In genomic region chr15:10242250-10242649, GRCm38 (mm10) we compare ENCODE assay signal across 21 mouse cellular contexts.
DNase-seq lines count a peak whose midpoint lies in the region; TF ChIP-seq lines count a peak whose summit lies in the region.
"Had no signal": no experiment of that assay in that cellular context is flagged by ENCODE, and none has a peak within 500 bp of the region (broad histone marks: within the 10 kb centered on the region; RNA-seq: fewer than 3 reads in every experiment).

No protein-coding gene starts in this region.

- no peak for TF ChIP-seq POLR2A in liver, adult 2 months (IDR thresholded peaks at IDR 0.05; ENCODE audit: extremely low read depth, insufficient read depth, low read length)

- no peak for TF ChIP-seq CTCF in liver, adult 2 months (IDR thresholded peaks at IDR 0.05; ENCODE audit: low read depth, low read length)

- peak; percentile 41 for DNase-seq in heart, adult 11 months
- no peak for DNase-seq in heart, adult 18-20 months
- DNase-seq in liver, adult 2 months (ENCODE audit: extremely low read depth, low read depth, low spot score) = peak; percentile 70
- DNase-seq in liver = no peak
- DNase-seq in adipocyte (ENCODE audit: low spot score) = peak; percentile 45
- peak; percentile 18 for DNase-seq in skeletal muscle tissue, adult 2 months (ENCODE audit: low read depth, low spot score)
- DNase-seq in adrenal gland, postnatal 4 days (ENCODE audit: low spot score in 2 of 2) = no peak
- DNase-seq in kidney, adult 11 months = no peak
- DNase-seq: adrenal gland, adult 2 months; adrenal gland, adult 8-10 months; adrenal gland, postnatal 10 days; adrenal gland, postnatal 14 days; adrenal gland, postnatal 25 days; adrenal gland, postnatal 36 days; B cell, adult 2 months; cerebellum, adult 11 months; cerebellum, adult 11-12 months; cerebellum, adult 18-20 months; cerebellum, adult 2 months had no signal

- H3K4me1 ChIP-seq in liver, adult 2 months (ENCODE audit: control insufficient read depth, insufficient read depth, low read length) = peaks cover 5% of the 10 kb centered on the region

- no peak overlapping the region for H3K4me3 ChIP-seq in liver, adult 2 months (ENCODE audit: insufficient read depth, low read depth, low read length)

- no peaks in the 10 kb centered on the region for H3K36me3 ChIP-seq in liver, adult 2 months (ENCODE audit: control insufficient read depth, insufficient read depth, low read length)
- H3K36me3 ChIP-seq: G1E had no signal

- H3K27ac ChIP-seq in liver, adult 2 months (replicated peaks; ENCODE audit: insufficient read depth, low read depth, low read length) = no peak overlapping the region

- no peak overlapping the region for H3K9ac ChIP-seq in liver, adult 2 months (ENCODE audit: low read depth, low read length)

- H3K79me2 ChIP-seq in liver, adult 2 months (ENCODE audit: control insufficient read depth, insufficient read depth, low read length) = peaks cover 5% of the 10 kb centered on the region; the same call in 1 of the 2 replicates

- H3K27me3 ChIP-seq in liver, adult 2 months (ENCODE audit: control insufficient read depth, insufficient read depth, low read length) = no peaks in the 10 kb centered on the region
- H3K27me3 ChIP-seq: CH12.LX had no signal

Comparison
In these comparisons a context has a peak if more than half of its experiments do, and no peak if none do; other contexts are left out.
1. DNase-seq: peak in heart, adult 11 months (single experiment), liver, adult 2 months (single experiment), adipocyte (single experiment) and skeletal muscle tissue, adult 2 months (single experiment); none in heart, adult 18-20 months (0 of 2), liver (single experiment), adrenal gland, postnatal 4 days (0 of 2) and kidney, adult 11 months (single experiment).